Mouse (Mus musculus): ENCODE measurements around the gene Rab17.

DNA sequence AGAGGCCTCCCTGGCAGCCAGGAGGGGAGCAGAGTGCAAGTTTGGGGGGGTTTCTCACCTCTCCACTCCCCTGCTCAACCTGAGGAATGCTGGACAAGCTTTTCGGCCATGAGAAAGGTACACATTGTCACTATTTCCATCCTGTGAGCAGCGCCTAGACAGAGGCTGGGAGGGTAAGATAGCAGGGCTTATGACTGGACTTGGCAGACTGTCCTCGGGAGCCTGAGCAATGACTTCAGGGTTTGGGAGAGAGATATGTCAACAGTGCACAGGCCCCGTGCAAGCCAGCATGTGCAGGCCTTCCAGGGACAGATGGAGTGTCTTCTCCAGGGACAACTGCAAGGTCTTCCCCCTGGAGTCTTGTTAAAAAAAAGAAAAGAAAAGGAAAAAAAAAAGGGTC, 29.5 kb downstream of the Rab17 start:
- no peak for TF ChIP-seq GATA1 (IDR thresholded peaks at IDR 0.05; ENCODE audit: borderline replicate concordance, low read length)
- TF ChIP-seq FLI1 (IDR thresholded peaks at IDR 0.05; ENCODE audit: low read length): no peak
